Mouse (Mus musculus): ENCODE data around the gene Mrgpre. TPM values are rescaled to one million over a fixed set of nuclear protein-coding genes. Genes with fewer than 3 reads are reported as not detected.

The Mrgpre gene
- total RNA-seq (2021): 1 to 10 TPM; 2.6 to 3.0 TPM
- long read RNA-seq, experiment 1, partial matches to known transcripts: 0 of 6 reads
- long read RNA-seq, experiment 1, other reads (novel, unspliced or antisense): 3 of 6 reads
- long read RNA-seq, experiment 2, partial matches to known transcripts: 0 of 3 reads
- long read RNA-seq, experiment 2, other reads (novel, unspliced or antisense): 1 of 3 reads

DNA sequence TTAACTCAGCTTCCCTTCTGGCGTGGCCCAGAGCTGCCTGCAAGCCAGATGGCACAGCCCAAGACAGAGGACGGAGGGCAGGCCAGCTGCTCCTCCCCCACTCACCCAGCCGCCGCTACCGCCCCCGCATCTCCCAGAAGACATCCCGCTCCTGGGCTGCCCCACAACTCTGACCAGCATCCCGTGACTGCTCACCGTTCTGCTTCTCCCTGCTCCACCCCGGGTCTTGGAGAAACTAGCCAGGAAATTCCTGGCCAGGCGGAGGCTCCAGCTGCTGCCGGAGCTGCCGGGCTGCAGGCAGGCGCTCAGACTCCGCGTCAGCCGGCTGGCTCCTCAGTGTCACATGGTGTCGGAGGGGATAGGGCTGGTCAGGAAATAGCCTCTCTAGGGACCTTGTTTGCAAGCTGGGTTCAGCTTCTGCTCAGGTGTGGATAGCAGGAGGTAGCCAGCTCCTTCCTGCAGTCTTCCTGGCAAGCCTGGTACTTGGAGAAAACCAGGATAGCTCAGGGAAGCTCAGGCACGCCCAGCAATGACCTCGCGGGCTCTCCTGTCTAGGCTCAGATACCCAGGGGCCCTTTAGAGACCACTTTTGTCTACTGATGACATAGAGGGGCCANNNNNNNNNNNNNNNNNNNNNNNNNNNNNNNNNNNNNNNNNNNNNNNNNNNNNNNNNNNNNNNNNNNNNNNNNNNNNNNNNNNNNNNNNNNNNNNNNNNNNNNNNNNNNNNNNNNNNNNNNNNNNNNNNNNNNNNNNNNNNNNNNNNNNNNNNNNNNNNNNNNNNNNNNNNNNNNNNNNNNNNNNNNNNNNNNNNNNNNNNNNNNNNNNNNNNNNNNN lies at the start of gene Mrgpre:
Gene Mrgpre (minus strand): TSS at position 505 of the 834 bp plus-strand sequence.
- peak; percentile 81 for DNase-seq

- DNase-seq: peak; percentile 68
Measured at GRCm38 (mm10) chr7:143833581-143834190, 49.4 kb upstream of the Mrgpre start.

DNA sequence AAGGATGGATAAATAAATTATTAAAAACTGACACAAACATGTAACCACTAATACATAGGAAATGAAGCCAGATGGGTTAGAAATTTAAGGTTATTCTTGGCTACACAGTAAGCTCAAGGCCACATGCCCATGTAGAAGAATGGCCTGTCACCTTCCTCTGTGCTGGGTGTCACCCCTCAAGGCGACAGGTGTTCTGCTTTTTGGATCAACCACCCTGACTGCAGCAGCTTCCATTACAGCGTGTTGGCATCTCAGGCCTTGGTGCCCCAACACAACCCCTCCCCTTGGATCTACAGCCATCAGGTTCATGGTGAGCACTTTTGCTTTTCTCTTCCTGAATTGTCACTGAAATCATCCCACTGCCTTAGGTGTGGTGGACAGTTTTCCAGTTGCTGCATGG lies 48.3 kb upstream of the Mrgpre start:
- no peak for DNase-seq

GRCm38 (mm10) chr7:143832196-143832595 lies 47.9 kb upstream of the Mrgpre start:
- DNase-seq: peak; percentile 82

GRCm38 (mm10) chr7:143830399-143830798 lies 46.1 kb upstream of the Mrgpre start:
- DNase-seq: no peak

GRCm38 (mm10) chr7:143829504-143830331 lies 45.4 kb upstream of the Mrgpre start:
- DNase-seq: peak; percentile 95

DNA sequence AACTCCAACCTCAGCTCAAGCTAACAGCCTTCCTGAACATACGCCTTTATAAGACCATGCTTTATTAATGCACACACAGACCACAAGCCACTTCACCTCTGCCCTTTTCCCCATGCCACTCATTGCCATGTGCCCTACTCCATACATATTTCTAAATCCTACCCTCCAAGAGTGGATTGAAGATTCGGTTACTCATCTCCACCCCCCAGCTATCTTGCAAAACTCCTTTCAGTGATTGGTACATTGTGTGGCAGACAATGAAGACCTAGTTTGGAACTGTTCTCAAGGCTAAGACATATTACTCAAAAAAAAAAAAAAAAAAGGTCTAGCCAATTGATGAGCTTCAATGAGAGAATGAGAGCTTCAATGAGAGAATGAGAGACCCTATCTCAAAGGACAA lies 42.7 kb upstream of the Mrgpre start:
- DNase-seq: no peak

DNA sequence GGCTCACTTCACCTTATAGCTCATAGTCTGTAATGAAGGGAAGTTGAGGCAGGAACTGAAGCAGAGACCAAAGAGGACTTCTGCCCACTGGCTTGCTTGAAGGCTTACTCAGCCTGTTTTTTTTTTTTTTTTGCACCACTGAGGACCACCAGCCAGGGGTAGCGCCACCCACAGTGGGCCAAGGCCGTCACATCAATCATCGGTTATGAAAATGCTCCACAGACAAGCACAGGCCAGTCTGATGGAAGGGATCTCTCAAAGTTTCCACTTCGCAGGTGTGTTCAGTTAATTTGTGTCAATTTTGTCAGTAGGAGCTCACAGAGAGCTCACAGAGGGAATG lies 38.9 kb upstream of the Mrgpre start:
- DNase-seq: peak; percentile 40

DNA sequence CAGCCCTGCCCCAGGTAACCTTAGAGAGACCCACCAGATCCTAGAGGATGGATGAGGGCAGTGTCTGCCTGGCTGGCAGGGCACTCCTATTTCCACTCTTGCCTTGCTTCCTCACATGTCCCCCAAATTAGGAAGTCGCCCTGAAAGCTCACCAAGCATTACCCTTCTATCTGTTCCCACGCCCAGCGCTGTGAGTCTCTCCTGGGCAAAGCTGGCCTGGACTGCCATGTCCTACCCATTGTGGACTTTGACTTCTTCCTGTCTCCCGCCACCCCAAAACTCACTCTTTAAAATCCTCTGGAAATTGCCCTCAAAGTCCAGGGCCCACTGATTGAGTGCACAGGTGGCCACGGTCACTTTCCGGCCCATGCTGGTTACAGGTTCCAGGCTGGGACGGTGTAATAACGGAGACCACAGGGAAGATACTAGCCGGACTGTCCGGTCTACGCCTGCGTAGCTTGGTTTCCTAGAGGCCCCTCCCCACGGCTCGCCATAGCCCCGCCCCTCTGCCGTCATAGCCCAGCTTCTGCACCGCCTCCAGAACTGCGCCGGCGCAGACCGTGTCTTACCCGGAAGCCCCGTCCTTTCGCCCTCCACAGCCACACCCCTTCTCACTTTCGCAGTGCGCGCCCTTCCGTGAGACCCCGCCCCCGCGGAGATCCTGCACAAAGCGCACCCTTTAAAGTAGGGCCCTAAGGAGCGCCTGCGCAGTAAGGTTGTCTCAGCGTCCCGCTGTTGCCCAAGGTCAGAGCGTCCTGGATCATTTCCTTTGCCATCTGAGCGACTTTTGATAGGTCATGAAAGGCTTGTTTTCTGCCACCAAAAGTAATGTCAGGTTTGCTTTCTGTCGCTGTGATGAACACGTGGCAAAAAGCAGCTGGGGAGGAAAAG lies 38.3 kb upstream of the Mrgpre start, which contains the start of the genes Nadsyn1 and Dhcr7:
Gene Nadsyn1 (minus strand): TSS at position 475 of the 891 bp plus-strand sequence.
Gene Dhcr7 (plus strand): TSS at position 771 of the 891 bp plus-strand sequence.
- peak; percentile 100 for DNase-seq

- DNase-seq: no peak
Measured at GRCm38 (mm10) chr7:143821241-143821640, 36.9 kb upstream of the Mrgpre start.

DNA sequence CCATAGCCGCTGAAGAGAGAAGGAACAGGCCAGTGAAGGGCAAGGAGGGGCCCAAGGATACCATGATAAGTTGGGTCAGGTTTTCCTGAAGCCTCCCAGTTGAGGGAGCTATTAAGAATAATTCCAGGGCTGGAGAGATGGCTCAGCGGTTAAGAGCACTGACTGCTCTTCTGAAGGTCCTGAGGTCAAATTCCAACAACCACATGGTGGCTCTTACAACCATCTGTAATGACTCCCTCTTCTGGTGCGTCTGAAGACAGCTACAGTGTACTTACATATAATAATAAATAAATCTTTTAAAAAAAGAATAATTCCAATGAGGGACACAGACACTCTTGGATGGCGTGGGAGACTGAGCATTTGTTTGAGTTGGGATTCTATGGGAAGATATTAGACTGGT lies 34.9 kb upstream of the Mrgpre start:
- DNase-seq: no peak

DNA sequence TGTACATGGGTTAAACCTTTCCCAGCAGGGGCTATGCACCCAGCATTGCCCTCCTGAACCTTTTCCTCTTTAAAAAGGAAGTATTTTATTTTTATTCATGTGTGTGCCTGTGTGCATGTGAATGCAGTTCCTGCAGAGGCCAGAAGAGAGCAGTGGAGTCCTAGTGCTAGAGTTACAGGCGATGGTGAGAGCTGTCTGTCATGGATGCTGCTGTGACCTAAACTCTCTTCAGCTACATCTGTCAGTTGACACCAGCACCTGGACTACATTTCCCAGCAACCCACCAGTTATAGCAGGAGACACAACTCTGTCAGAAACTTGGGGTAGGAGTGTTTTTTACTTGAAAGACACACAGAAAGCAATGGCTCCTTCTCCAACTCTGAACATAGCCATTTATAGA lies 24.6 kb upstream of the Mrgpre start:
- DNase-seq: no peak

- no peak for DNase-seq
Measured at GRCm38 (mm10) chr7:143805199-143805624, 20.9 kb upstream of the Mrgpre start.

GRCm38 (mm10) chr7:143801195-143802065 lies 17.1 kb upstream of the Mrgpre start:
- DNase-seq: no peak

DNA sequence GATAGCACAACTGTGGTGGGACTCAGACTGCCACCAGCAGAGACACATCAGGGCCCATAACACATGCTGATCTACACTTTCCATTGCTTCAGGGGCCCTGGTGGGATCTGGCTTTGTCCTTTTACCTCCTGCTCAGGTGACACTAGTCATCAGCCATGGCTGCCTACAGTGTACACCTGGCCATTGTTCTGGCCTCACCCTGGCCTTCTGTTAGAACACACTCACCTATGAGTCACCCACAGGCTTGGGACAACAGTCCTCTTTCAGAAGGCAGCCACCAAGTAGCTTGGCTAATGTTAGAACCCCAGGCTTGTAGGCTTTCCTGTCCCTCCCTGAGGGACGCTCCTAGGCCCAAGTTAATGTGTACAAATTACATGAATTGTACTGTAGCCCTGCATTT lies 16.5 kb upstream of the Mrgpre start:
- DNase-seq: no peak

- no peak for DNase-seq
Measured at GRCm38 (mm10) chr7:143798783-143799182, 14.5 kb upstream of the Mrgpre start.

- peak; percentile 56 for DNase-seq
Measured at GRCm38 (mm10) chr7:143793121-143793520, 8.8 kb upstream of the Mrgpre start.

DNA sequence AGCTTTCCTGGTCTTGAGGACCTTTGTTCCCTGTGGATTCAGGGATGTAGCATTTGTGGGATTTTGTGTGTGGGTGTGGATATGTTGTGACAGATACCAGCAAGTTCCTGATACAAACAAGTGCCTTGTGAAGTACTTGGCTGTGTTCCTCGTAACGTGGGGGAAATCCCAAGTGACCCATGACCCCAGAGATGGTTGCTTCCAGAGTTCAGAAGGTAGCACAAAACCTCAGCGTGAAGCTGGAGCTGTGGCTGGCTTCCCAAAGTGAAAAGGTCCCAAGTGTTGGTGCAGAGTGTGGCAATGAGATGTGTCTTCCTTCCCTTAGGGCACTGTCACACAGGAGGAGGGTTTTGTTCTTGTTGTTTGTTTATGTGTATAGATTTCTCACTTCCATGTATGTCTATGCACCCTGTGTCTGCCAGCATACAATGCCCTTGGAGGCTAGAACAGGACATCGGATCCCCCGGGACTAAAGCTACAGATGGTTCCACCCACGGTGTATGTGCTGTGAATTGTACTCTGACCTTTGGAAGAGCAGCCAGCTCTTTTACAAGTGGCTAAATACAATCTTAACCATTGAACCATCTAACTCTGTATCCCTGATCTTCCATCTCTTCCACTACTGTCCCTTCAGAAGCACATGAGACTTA lies 8.2 kb upstream of the Mrgpre start:
- no peak for DNase-seq

DNA sequence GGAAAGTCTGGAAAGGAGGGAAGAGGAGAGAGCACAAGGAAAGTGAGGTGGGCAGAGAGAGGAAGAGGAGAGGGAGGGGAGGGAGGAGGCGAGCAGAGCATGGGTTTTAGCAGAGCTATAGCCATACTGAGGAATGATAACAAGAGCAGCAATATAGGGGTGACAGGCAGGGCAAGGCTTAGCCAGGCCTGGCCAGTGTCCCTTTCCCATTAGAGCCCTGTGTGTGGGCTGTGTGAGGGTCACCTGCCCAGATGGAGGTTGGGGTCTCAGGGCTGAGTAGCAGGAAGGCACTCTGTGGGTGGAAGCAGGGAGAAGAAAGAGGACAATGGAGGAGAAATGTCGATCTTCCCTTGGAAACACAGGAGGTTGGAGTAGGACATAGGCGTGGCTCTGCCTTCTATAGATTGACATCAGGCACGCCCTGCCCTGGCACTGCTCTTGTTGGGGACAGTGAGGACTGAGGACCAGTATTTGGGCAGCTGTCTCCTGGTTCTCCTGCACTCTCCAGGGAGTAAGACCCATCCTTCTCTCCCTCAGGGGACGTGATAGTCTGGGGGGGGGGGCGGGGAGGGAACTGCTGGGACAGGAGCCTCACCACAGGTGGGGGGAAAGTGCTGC lies 813 bp downstream of the Mrgpre start:
- no peak for DNase-seq
